Mouse (Mus musculus): Measurements from ENCODE around the gene Smarcd3.

DNA sequence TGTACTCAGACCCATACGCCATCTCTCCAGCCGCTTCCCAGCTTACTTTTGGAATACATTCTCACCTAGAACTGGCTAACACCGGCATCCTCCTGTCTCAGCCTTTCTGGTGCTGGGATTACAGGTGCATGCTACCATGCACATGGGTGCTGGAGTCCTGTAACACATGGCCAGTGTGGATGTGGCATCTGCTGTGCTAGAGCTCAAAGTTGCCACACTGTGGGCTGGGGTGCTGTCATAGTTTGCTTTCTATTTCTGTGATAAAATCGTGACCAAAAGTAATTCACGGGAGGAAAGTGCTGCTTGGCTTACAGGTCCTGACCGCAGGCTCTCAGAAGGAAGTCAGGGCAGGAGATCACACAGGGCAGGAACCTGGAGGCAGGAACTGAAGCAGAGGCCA is 30.3 kb upstream of the Smarcd3 start:
- no peak for TF ChIP-seq SMC3 (IDR thresholded peaks at IDR 0.05; ENCODE audit: low read depth, low read length)
- no peak for TF ChIP-seq POLR2A (IDR thresholded peaks at IDR 0.05; ENCODE audit: low read depth, low read length)
- no peak for TF ChIP-seq CTCF (conservative IDR thresholded peaks at IDR 0.05 in 1 of 2, IDR thresholded peaks at IDR 0.05 in 1 of 2; ENCODE audit: low read depth in 2 of 2, low read length in 2 of 2)
- TF ChIP-seq RCOR1 (conservative IDR thresholded peaks at IDR 0.05; ENCODE audit: low read depth, low read length), result no peak
- no peak for TF ChIP-seq MAX (IDR thresholded peaks at IDR 0.05; ENCODE audit: low read length)
- no peak for TF ChIP-seq ELF1 (IDR thresholded peaks at IDR 0.05; ENCODE audit: low read depth, low read length)
- no peak for TF ChIP-seq EP300 (IDR thresholded peaks at IDR 0.05; ENCODE audit: low read length)
- TF ChIP-seq USF1 (IDR thresholded peaks at IDR 0.05; ENCODE audit: low read depth, low read length), result no peak
- no peak for TF ChIP-seq RAD21 (IDR thresholded peaks at IDR 0.05; ENCODE audit: low read depth, low read length)
- TF ChIP-seq MAFK (IDR thresholded peaks at IDR 0.05; ENCODE audit: insufficient replicate concordance, low read length), result no peak
